Mouse (Mus musculus) erythroblast, embryonic 14.5 days (primary cell): ENCODE results near the gene Rftn1. TPM values are rescaled to one million over a fixed set of nuclear protein-coding genes. Genes with fewer than 3 reads are reported as not detected.

Source experiments
- H3K27me3 ChIP-seq: 2 replicates; pipeline ENCODE4 v1.6.1; 2012; ENCODE audit warnings: inconsistent platforms; ENCODE audit not compliant: control insufficient read depth
- H3K36me3 ChIP-seq: 2 replicates; pipeline ENCODE4 v1.6.1; 2012; ENCODE audit warnings: mild to moderate bottlenecking, inconsistent platforms; ENCODE audit not compliant: control insufficient read depth
- H3K4me1 ChIP-seq: 2 replicates; pipeline ENCODE4 v1.6.1; 2012; ENCODE audit warnings: inconsistent platforms; ENCODE audit not compliant: control insufficient read depth
- H3K4me3 ChIP-seq: replicated peaks from 2 replicates; pipeline ENCODE3; 2012; ENCODE audit warnings: moderate library complexity, mild to moderate bottlenecking, inconsistent platforms
- H3K9me3 ChIP-seq: 2 replicates; pipeline ENCODE4 v1.6.1; 2012; ENCODE audit warnings: low read length, inconsistent platforms, mixed read lengths; ENCODE audit not compliant: control insufficient read depth
- GATA1 ChIP-seq: IDR thresholded peaks from 2 replicates; pipeline ENCODE4 v1.6.1; 2012; ENCODE audit warnings: low read length, inconsistent platforms, mixed read lengths
- TAL1 ChIP-seq: IDR thresholded peaks from 3 replicates; pipeline ENCODE4 v1.6.1; 2012; ENCODE audit warnings: low read length, inconsistent platforms, mixed read lengths
- polyA plus RNA-seq: library from polyadenylated mRNA; stranded (reverse); fragments of >175 nt; gene quantifications from 2 replicates; pipeline ENCODE4 v1.2.3, GENCODE M21; 2012

Rftn1 gene
- polyA plus RNA-seq, 1 experiment, result 0.10 TPM

DNA sequence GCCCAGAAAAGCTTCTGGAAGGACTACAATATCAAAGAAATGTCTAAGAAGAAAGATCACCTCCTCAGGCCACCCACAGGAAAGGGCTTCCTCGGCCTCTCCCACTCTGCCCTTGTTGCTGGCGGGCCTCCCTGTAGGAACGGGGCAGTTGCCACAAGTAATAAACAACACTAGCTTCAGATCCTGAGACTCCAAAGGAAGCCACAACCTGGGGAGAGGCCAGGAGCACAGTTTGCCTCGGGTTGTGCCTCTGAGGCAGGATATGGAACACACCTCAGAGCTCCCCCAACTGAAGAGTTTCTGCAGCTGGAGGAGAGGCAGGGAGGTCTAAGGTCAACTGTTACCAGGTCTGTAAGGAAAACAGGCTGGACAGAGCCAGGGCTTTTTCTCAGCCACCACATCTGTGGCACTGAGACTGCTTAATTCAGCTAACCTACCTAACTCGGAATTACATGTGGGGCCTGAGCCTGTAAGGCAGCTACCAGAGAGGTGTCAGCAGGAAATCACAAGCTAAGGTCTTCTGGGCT lies 193.8 kb downstream of the Rftn1 start:
- no peaks in the 10 kb centered on the region for H3K9me3 ChIP-seq
- H3K27me3 ChIP-seq, result no peaks in the 10 kb centered on the region
- H3K4me1 ChIP-seq, result peaks cover 7% of the 10 kb centered on the region
- TF ChIP-seq TAL1, result no peak
- TF ChIP-seq GATA1, result no peak
- no peaks in the 10 kb centered on the region; the same call in 1 of the 2 replicates for H3K36me3 ChIP-seq
- no peak overlapping the region for H3K4me3 ChIP-seq

DNA sequence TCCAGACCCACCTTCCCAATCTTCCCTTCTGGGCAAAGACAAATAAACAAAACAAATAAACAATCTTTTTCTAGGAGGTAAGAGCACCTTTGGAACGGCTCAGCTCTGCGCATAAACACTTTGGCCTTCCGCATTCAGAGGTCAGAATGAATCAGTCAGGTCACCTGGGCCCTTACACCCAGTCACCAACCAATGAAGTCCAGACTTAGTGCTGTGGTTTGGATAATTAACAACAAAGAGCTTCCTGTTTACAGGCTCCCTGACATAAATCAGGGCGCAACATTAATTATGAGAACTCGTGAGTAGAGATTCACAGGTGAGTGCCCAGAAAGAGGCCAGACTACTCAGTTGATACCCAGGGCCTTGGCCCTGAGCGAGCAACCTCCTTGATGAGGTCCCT lies 194.4 kb downstream of the Rftn1 start:
- Histone ChIP-seq H3K9me3 (no peaks in the 10 kb centered on the region), H3K36me3 (no peaks in the 10 kb centered on the region; the same call in 1 of the 2 replicates)

DNA sequence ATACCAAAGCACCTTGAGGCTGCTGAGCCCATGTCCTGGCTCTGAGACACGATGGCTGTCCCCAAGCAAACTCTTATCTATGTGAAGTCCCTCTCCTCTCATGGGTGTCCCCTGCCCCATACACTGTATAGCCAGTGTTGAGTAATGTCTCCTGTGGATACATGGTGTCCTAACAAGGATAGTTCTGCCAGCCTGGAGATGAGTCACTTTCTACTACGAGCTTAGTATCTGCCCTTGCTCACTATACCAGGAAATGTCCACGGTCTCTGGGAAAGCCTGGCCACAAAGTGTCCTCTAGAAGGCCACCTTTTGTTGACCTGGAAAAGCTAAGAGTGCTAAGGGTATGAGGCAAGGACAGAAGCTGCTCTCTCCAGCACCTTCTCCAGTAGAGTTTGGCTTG lies 195.2 kb downstream of the Rftn1 start:
- H3K9me3 ChIP-seq, result no peaks in the 10 kb centered on the region
- no peaks in the 10 kb centered on the region; the same call in 1 of the 2 replicates for H3K36me3 ChIP-seq
- H3K27me3 ChIP-seq, result no peaks in the 10 kb centered on the region
- TF ChIP-seq TAL1 (no peak), GATA1 (no peak)
- H3K4me3 ChIP-seq, result no peak overlapping the region
- H3K4me1 ChIP-seq, result peaks cover 7% of the 10 kb centered on the region

More for the DNA sequence above, 194.4 kb downstream of the Rftn1 start:
- Histone ChIP-seq H3K4me3 (no peak overlapping the region), H3K4me1 (peaks cover 7% of the 10 kb centered on the region), H3K27me3 (no peaks in the 10 kb centered on the region)
- TF ChIP-seq TAL1 (no peak), GATA1 (no peak)

DNA sequence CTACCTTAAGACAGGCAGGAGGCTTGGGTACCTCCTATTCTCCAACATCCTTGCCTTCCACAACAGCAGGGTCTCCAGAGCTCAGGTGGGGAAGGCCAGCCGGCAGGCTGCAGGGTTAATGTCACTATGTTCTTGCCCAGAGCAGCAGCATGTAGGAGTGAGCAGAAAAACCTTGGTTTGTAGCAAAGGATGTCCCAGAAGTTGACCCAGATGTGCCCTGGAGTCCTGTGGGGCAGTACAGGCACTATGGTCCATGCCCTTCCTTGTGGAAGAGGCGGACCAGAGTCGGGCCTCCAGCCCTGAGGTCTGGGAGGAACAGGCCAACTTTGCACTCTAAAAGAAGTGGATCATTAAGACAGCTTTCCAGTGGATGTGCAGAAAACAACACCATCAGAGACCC lies 196.8 kb downstream of the Rftn1 start:
- Histone ChIP-seq H3K27me3 (no peaks in the 10 kb centered on the region), H3K4me1 (peaks cover 5% of the 10 kb centered on the region), H3K36me3 (no peaks in the 10 kb centered on the region), H3K9me3 (no peaks in the 10 kb centered on the region), H3K4me3 (no peak overlapping the region)
- no peak for TF ChIP-seq GATA1
- TF ChIP-seq TAL1, result no peak

DNA sequence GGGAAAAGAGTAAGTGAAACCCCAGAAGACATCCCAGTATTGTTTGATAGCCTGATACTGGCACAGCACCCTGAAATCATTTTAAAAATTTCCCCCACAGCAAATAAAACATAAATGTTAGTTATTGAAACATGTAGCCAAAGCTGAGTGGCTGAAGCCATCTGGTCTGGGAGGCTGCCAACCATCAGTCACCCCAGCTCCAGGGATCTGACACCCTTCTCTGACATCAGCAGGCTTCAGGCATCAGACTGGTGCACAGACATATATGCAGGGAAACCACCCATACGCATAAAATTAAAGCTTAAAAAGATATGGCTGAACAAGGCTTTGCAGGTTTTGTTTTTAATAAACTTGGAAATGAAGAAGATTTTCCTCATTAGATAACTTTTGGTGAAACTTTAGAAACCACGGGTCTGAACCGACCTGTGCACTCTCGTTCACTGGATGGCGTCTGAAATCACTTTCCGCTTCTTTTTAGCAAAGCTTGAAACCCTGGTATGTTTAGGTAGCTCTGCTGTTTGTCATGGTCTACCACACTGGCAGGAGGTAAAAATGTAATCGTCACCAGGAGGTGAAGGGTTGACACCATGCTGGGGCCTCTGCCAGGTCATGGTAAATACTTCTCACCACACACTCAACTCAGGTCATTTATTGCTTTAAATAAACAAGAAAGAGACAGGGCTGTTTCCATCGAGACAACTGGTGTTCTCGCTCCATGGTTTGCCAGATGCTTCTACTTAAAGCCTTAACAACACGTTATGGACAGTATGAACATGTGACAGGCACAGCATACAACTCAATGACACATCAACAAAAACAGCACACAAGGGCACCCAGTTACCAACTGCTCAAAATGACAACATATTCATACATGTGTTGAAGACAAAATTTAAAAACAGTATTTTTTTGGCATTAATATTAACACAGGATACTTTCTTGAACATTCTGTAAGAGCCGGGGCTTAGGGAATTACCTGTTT lies 197.6 kb downstream of the Rftn1 start:
- TF ChIP-seq GATA1, result no peak
- TF ChIP-seq TAL1, result no peak
- no peak overlapping the region for H3K4me3 ChIP-seq
- no peaks in the 10 kb centered on the region for H3K36me3 ChIP-seq
- H3K4me1 ChIP-seq, result no peaks in the 10 kb centered on the region; the same call in none of the 2 replicates
- no peaks in the 10 kb centered on the region for H3K9me3 ChIP-seq
- H3K27me3 ChIP-seq, result no peaks in the 10 kb centered on the region

DNA sequence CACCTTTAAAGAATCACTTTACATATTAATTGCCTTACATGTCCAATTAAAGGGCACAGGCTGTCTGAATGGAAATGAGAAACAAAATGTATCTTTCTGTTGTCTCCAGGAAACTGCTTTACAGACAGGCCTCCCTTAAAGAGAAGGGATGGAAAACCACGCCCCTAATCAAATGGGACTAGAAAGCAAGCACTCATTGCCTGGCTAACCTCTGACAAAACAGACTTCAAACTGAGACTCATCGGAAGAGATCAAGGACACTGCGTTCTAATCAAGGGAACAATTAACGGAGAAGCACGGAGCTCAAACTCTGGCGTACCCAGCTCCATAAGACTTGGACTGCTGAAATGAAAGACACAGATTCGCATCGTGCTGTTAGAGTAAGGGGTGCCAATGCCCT lies 200.9 kb downstream of the Rftn1 start:
- no peaks in the 10 kb centered on the region for H3K36me3 ChIP-seq
- H3K4me1 ChIP-seq, result peaks cover 8% of the 10 kb centered on the region
- no peaks in the 10 kb centered on the region for H3K9me3 ChIP-seq
- no peak overlapping the region for H3K4me3 ChIP-seq
- no peaks in the 10 kb centered on the region for H3K27me3 ChIP-seq
- no peak for TF ChIP-seq GATA1
- TF ChIP-seq TAL1, result no peak

DNA sequence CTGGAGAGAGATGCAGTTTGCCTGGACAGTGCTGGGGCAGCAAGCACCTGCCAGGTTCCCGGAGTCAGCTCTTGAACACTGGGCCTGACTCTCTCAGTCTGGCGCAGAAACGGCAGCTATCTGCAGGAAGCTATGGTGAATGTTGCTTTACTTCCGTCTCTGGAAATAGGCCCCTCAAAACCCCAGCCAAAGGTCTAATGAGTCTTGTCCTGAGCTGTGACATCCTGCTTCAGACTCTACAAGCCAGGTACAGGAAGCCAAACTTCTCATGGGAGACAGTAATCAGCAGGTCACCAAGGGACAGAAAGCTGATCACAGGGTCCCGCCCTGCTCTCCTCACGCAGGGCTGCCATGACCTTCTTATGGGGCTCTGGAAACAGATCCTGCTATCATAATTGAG lies 203.4 kb downstream of the Rftn1 start:
- H3K4me1 ChIP-seq, result peaks cover 12% of the 10 kb centered on the region
- no peak overlapping the region for H3K4me3 ChIP-seq
- H3K27me3 ChIP-seq, result no peaks in the 10 kb centered on the region
- no peaks in the 10 kb centered on the region for H3K9me3 ChIP-seq
- no peak for TF ChIP-seq GATA1
- no peak for TF ChIP-seq TAL1
- no peaks in the 10 kb centered on the region for H3K36me3 ChIP-seq

DNA sequence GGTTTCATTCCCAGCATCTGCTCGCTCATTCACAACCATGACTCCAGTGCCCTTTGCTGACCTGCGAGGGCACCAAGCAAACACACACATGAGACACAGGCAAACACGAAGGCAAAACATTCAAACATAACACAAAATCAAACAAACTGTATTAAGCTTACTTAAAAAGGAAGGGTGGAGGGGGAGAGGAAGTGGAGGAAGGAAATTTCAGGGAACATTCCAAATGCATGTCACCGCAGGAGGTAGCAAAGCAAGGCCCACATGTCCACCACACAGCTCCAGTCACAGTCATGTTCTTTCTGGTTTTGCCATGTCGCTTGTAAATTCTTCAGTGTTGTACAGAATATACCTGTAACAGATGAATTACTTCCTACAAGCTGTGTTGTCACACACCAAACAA lies 207.0 kb downstream of the Rftn1 start:
- Histone ChIP-seq H3K36me3 (no peaks in the 10 kb centered on the region), H3K4me3 (no peak overlapping the region), H3K4me1 (peaks cover 12% of the 10 kb centered on the region), H3K9me3 (peaks cover 5% of the 10 kb centered on the region; the same call in 1 of the 2 replicates), H3K27me3 (no peaks in the 10 kb centered on the region)
- TF ChIP-seq TAL1, result no peak
- TF ChIP-seq GATA1, result no peak

DNA sequence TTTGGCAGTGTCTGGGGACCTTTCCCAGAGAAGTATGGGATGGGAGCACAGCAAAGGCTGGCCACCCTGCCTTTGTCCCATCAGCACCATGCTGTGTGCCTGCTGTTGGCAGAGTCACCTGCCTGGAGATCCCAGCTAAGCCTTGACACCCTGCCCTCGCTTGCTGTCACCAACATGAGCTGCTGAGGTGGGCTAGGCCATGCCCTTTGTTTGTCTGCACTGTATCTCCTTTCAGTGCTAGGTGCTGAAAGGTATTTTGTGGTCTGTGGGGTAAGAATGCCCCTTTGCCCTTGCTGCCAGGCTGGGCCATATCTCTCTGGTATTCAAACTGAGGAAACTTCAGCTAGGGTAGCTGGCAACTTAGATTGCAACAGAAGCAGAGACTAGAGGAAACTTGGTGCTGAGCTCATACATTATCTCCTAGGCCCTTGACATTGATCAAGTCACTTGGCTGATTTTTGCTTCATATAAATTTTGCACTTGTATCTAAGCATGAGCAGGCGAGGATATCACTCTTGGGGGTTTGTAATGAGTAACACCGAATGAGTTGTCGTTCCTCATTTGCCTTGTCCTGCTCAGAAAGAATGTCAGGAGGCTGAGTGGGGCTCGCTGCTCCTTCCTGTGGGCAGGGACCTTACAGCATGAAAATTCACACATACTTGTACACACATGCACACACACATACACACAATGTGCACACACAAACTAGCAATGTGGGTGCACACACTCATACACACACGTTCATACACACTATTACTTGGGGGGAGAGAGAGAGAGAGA lies 207.7 kb downstream of the Rftn1 start:
- Histone ChIP-seq H3K4me3 (no peak overlapping the region), H3K36me3 (no peaks in the 10 kb centered on the region), H3K4me1 (peaks cover 12% of the 10 kb centered on the region), H3K27me3 (no peaks in the 10 kb centered on the region), H3K9me3 (peaks cover 5% of the 10 kb centered on the region; the same call in 1 of the 2 replicates)
- TF ChIP-seq GATA1, result no peak
- TF ChIP-seq TAL1, result no peak
